Mouse (Mus musculus) heart, adult 18-20 months (tissue): ENCODE measurements around the gene Pcmt1. TPM values are rescaled to one million over a fixed set of nuclear protein-coding genes. Genes with fewer than 3 reads are reported as not detected.

Source experiments
- DNase-seq, 2 experiments: peaks; one replicate each; pipeline ENCODE4 v3.0.0; 2021 to 2022; ENCODE audit warnings: mixed read lengths in 1 of 2
- total RNA-seq, 2 experiments: library from RNA; stranded (reverse); gene quantifications; 2 replicates each; pipeline ENCODE4 v1.2.3; 2021

Pcmt1 gene
- total RNA-seq, 2 experiments from 2014 or later = 95.5 to 103 TPM

DNA sequence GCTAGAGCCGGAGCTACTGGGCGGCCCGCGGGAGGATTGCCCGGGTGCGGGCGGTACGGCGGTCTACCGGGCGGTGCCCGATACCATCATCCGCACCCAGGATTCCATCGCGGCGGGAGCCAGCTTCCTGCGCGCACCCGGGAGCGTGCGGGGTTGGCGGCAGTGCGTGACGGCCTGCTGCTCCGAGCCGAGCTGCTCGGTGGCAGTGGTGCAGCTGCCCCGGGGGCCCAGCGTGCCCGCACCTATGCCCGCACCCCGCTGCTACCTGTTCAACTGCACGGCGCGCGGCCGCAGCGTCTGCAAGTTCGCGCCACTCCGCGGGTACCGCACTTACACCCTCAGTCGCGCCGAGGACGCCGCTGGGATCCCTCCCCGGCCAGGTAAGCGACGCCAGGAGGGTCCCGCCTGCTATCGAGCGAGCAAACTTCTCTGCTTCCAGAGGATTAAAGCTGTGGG lies 90.7 kb downstream of the Pcmt1 start:
- no peak for DNase-seq

DNA sequence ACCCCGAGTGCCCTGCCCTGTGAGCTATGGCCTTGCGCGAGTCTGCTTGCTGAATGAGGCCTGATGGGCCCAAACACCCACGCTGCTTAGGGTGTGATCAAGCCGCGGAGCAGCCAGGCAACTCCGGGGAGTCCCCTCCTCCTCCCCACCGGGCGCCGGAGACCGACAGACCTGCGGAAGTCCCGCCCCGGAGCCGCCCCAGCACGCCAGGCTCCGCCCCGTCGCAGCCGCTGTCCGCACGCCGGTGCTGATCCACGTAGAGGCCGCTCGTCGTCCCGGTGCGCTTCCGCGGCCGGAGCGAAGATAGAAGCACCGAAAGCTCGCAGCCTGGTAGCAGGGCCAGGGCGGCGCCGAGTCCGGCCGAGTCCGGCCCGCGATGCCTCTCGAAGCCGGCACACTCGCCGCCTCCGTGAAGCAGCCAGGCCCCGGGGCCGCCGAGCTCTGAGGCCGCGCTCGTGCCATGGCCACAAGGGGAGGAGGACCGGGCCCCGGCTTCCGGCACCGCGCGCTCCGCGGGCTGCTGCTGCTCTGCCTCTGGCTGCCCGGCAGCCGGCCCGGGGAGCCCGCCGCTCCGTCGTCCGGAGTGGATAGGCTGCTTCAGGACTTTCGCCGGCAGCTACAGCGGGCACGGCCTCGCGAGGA lies 91.2 kb downstream of the Pcmt1 start, which contains the start of gene Lrp11:
Gene Lrp11, plus strand, starts transcription at position 209 of the 642 bp plus-strand sequence.
- peak; percentile 92 to 96 for DNase-seq

DNA sequence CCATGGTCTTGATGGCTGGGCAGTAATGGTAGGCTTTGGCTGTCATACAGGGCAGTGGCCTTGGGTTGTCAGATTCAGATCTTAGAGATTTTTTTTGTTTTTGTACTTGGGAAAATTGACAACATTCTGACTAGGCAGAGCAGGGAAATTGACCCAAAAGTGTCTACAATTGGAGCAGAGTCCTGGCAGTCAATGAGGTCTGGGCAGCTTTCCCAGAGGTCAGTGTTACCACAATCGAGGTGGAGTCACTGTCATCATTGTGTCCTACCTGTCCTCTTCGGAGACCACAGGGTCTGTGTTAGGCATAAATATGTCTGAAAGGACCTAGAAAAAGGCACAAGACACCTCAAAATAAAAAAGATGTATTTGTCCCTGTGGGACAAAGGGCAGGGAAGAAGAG lies 94.2 kb downstream of the Pcmt1 start:
- no peak for DNase-seq

DNA sequence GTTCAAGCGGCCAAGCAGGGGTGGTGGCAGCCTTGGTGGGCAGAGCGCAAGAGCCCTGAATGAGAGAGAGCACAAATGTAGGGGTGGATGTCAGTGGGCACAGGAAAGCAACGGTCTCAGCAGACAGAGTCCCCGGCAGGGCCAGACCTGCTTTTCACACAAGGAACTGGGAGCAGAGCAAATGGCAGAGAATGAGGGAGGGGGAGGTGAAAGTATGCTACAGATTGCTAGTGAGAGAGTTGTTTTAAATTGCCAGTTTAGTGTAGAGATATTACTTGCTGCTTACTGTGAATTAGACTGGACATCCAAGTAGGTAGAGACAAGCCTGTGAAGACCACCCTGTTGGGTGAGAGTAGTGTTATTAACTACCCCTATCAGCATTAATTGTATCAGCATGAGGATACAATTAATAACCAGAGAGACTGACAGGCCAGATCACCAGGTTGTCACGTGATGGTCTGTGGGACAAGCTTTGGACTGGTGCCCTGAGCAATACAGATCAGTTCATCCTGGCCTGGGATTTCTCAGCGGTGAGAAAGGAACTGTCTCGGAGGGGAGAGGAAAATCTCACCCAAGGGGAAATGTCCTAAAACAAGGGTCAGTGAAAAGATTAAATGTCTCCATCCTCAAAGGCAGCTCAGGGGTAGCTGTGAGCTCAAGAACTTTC lies 97.9 kb downstream of the Pcmt1 start:
- DNase-seq = no peak

DNA sequence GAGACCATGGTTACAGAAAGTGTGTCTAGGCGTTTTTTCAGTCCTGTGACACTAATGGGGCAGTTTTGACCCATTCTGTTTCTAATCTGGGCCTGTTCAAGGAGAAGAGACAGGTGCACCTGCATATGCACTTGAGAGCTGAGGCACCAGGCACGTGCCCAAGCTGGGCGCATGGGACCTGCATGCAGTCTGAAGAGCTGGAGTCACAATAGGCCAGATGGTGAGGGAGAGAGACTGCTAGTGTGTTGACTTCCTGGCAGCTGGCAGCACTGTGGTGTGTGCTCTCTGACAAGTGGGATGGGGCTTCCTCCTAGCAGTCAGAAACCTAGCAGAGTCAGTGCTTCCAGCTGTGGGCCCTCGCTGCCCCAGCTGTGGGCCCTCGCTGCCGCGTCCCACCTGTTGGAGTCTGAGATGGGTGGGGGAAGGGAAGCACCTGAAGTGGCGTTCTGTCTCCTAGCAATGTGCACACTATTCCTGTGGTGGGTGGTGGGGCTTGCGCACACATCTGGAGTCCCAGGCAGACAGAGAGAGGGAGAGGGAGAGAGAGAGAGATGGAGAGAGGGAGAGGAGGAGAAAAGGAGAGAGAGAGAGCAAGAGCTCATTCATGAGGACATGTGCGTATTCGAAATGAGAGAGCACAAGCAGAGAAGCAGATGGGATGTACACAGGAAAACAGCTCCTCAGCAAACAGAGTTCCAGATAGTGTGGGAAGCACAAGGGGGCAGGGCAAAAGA lies 98.6 kb downstream of the Pcmt1 start:
- DNase-seq = no peak

DNA sequence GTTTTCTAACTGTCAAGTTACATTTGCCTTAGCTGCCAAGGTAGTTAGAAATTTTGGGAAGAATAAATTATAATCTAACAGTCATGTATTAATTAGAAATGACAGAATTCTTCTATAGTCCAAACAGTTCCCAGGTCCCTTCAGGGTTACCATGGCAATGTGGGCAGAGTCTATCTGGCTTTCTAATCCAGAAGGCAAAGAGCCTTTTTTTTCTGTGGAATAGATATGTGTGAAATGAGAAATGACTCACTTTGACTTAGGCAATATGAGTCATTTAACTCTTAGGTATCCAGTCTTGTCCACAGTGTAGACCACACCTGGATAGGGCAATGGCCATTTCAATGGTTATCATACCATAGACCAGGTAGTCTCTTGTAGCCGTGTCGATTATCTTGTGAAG lies 99.5 kb downstream of the Pcmt1 start:
- no peak for DNase-seq

Other genes starting within 250 kb of the Pcmt1 start
- gene Ulbp1, start 207.5 kb downstream of the Pcmt1 start, total RNA-seq = 1 to 10 TPM; 2.0 to 3.0 TPM
- gene Lrp11, start 91.3 kb downstream of the Pcmt1 start, total RNA-seq = 1 to 10 TPM; 2.9 TPM
- gene Nup43, start 13.6 kb downstream of the Pcmt1 start, total RNA-seq = 1 to 10 TPM; 6.7 to 7.3 TPM
- 10 to 100 TPM in 1 of 2 experiments, 1 to 10 TPM in 1; 8.8 to 11.6 TPM for gene Lats1, start 78 bp upstream of the Pcmt1 start, total RNA-seq
- 10 to 100 TPM; 13.1 to 13.2 TPM for gene Katna1, start 44.9 kb upstream of the Pcmt1 start, total RNA-seq
- 100 to 1,000 TPM in 1 of 2 experiments, 10 to 100 TPM in 1; 91.2 to 103 TPM for gene Ginm1, start 111.7 kb upstream of the Pcmt1 start, total RNA-seq
- gene Ppil4, start 111.8 kb upstream of the Pcmt1 start, total RNA-seq = 10 to 100 TPM; 11.7 to 15.0 TPM
- gene Zc3h12d, start 151.3 kb upstream of the Pcmt1 start, total RNA-seq = 1 to 10 TPM in 1 of 2 experiments, under 1 TPM in 1; 0.15 to 1.0 TPM